Mouse (Mus musculus) kidney, postnatal 36 days (tissue): ENCODE data around the gene Gtf3c6.

Experiments
- DNase-seq, 2 experiments: peaks; one replicate each; pipeline ENCODE4 v3.0.0; 2021 to 2022; ENCODE audit warnings: mixed read lengths in 2 of 2

The Gtf3c6 gene

GRCm38 (mm10) chr10:40257414-40258255 is at the start of gene Gtf3c6:
Gtf3c6 (minus strand) TSS chr10:40258108.
- peak; percentile 94 to 96 for DNase-seq

GRCm38 (mm10) chr10:40305989-40306388 is 48.1 kb upstream of the Gtf3c6 start:
- no peak for DNase-seq

GRCm38 (mm10) chr10:40302140-40302985 is 44.5 kb upstream of the Gtf3c6 start, which contains the start of gene Amd1:
Amd1 (minus strand) TSS chr10:40302186.
- peak; percentile 100 for DNase-seq

GRCm38 (mm10) chr10:40301181-40302075 is 43.5 kb upstream of the Gtf3c6 start:
- peak; percentile 9 to 64 for DNase-seq

- DNase-seq: peak; percentile 88 to 91
Observed at GRCm38 (mm10) chr10:40300648-40301171, 42.8 kb upstream of the Gtf3c6 start.

- no peak for DNase-seq
Observed at GRCm38 (mm10) chr10:40292640-40293039, 34.7 kb upstream of the Gtf3c6 start.

GRCm38 (mm10) chr10:40286767-40287166 is 28.9 kb upstream of the Gtf3c6 start:
- no peak for DNase-seq

- no peak for DNase-seq
Observed at GRCm38 (mm10) chr10:40285571-40285970, 27.7 kb upstream of the Gtf3c6 start.

GRCm38 (mm10) chr10:40284997-40285396 is 27.1 kb upstream of the Gtf3c6 start:
- DNase-seq: no peak

- no peak for DNase-seq
Observed at GRCm38 (mm10) chr10:40284179-40284831, 26.4 kb upstream of the Gtf3c6 start.

- no peak for DNase-seq
Observed at GRCm38 (mm10) chr10:40283636-40284035, 25.7 kb upstream of the Gtf3c6 start.

GRCm38 (mm10) chr10:40281565-40281964 is 23.7 kb upstream of the Gtf3c6 start:
- no peak for DNase-seq

GRCm38 (mm10) chr10:40278317-40278716 is 20.4 kb upstream of the Gtf3c6 start:
- DNase-seq: no peak

GRCm38 (mm10) chr10:40275991-40276390 is 18.1 kb upstream of the Gtf3c6 start:
- no peak for DNase-seq

GRCm38 (mm10) chr10:40273938-40274337 is 16.0 kb upstream of the Gtf3c6 start:
- no peak for DNase-seq

GRCm38 (mm10) chr10:40271216-40271615 is 13.3 kb upstream of the Gtf3c6 start:
- no peak for DNase-seq

- DNase-seq: no peak
Observed at GRCm38 (mm10) chr10:40264920-40265319, 7.0 kb upstream of the Gtf3c6 start.

GRCm38 (mm10) chr10:40263691-40264090 is 5.8 kb upstream of the Gtf3c6 start:
- peak; percentile 72 to 75 for DNase-seq

GRCm38 (mm10) chr10:40262200-40262599 is 4.3 kb upstream of the Gtf3c6 start:
- DNase-seq: no peak

GRCm38 (mm10) chr10:40260305-40260704 is 2.4 kb upstream of the Gtf3c6 start:
- DNase-seq: no peak

GRCm38 (mm10) chr10:40259542-40259941 is 1.6 kb upstream of the Gtf3c6 start:
- DNase-seq: no peak

GRCm38 (mm10) chr10:40258976-40259375 is 1.1 kb upstream of the Gtf3c6 start:
- DNase-seq: peak; percentile 64 to 66
